Mouse (Mus musculus) embryo, embryonic 10.5 days (tissue): Measurements from ENCODE around the gene Fads6.

ENCODE experiments used
- DNase-seq: peaks from one replicate; pipeline ENCODE4 v3.0.0-alpha.2; 2015; ENCODE audit warnings: low spot score

The Fads6 gene

DNA sequence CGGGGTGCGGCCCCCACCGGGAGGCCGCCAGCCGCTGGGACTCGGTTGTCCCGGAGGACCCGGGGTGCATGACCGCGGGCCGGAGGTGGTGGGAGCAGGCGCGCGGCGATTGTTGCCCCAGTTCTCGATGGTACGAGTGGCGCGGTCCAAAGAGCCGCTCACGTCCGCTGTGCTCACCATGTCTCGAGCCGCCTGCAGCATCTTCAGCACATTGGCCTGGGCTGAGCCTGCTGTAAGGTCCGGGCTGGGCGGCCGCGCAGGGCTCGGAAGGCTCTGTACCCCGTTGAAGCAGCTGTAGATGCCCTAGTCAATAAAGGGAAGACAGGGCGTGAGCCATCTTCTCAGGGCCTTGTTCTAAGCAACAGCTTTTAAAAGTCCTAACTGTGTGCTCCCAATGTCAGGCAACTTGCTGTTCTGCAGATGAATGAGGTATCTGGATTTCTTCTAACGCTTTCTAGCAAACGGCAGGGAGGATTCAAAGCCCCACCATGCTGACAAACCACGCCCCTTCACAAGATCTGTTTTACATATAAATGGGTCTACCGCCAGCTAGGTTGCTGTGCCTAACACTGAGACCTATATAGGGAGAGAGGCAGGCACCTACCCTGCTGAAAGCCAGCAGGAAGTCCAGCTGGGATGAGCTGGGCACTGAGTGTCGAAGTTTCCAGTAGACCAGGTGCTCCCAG, 46.9 kb downstream of the Fads6 start:
- no peak for DNase-seq

DNA sequence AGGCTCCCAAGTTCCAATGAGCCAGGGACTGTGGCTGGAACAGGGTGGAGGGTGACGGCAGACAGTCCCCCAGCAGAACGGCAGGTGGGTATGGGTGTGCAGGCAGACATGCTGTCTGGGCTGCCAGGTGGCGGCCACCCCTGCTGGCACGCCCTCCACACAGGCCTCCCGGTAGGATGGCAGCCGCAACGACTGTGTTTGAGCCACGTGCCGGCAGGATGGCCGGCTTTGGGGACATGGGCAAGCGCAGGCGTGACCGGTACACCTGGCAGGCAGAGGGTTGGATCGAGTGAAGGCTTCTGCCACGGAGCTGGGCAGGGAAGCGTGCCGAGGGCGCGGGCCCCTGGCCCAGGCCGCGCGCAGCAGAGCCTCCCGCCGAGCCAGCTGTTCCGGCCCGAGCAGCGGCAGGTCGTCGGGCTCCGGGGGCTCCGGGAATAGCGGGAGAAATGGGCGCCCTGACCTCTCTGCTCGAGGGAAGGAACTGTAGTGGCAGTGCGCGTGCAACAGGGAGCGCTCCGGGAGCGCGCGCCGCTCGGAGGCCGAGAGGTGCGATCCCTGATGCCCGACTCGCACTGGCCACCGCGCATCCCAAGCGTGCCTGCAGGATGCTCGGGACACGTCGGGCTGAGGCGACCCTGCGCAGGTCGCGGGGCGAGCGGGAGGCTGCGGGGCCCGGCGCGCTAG, 47.6 kb downstream of the Fads6 start:
- peak; percentile 65 for DNase-seq

DNA sequence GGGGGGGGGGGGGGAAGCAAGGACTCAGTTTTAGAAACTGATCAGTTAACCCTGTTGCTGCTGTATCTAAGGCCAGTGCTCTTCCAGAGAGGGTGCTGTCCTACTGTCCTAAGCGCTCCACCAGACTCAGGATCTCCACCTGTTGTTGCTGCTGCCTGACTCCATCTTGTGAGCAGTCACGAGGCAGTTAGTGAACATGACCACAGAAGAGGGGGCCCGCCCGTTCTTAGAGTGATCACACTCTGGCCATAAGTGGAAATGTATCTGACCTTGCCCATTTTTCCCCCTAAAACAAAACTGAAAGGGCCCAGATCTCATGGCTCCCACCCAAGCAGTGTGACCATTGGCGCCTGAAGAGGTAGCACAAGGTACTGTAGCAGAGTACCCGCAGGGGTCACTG, 49.5 kb downstream of the Fads6 start:
- no peak for DNase-seq

DNA sequence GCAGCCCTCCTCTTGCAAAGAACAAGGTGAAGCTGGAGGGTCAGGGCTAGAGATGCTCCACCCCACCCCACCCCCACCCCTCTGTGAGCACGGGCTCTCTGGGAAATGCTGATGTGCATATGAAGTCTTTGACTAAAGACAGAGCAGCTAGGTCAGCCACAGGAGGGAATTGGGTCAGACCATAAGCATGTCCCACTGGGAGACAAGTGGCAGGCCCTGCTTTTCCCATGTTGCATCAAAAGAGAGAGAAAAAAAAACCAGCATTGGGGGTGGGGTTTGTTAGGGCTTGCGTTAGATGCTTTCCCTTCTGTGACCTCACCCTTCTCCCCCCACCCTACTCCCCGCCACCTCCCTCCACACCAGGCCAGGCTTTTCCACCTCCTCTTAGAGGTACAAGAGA, 50.2 kb downstream of the Fads6 start:
- no peak for DNase-seq

DNA sequence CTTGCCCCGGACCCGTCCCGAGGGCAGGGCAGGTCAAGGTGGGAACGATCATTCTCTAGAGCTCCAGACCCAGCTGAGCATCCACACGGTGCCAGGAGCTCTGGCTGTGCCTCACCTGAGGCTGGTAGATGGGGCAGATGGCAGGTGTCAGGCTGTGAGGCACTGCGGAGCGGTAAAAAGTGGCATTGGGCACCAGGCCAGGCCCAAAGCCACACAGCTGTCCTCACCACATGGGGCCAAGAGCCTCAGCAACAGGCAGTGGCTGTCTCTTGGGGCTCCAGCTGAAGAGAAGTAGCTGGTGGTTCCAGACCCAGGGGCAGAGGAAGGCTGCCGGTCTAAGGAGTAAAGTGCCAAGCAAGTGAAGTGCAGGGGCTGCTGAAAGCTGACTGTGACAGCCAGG, 51.1 kb downstream of the Fads6 start:
- DNase-seq = no peak

DNA sequence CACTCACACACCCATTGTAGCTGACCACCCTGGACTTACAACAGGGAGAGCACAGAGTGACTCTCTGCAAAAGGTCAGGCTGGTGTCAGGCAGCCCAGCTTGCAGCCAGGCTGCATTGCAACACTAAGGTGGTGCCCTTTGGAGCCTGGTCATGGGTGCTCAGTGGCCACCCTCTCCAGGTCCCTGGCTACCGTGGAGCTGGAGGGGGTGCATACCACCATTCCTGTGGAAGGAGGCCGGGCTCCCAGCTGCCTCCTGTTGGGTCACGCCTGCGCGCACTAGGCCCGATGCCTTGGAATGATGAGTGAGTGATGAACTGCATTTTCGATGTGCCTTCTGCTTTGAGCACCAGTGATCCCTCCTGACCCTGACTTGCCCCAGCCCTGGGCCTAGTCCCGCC, 52.6 kb downstream of the Fads6 start:
- DNase-seq = no peak

DNA sequence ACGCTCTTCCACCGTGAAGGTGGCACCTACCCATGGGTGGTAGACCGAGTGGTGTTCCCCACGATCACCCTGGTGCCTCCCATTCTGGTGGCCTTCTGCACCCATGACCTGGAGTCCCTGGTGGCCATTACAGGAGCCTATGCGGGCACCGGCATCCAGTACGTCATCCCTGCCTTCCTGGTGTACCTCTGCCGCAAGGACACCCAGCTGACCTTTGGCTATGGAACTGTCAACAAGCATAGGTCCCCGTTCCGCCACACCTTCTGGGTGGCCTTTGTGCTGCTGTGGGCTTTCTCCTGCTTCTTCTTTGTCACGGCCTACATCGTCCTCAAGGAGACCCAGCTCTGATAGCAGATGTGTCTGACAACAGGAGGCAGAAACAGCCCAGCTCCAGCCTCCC, 53.7 kb downstream of the Fads6 start:
- no peak for DNase-seq

DNA sequence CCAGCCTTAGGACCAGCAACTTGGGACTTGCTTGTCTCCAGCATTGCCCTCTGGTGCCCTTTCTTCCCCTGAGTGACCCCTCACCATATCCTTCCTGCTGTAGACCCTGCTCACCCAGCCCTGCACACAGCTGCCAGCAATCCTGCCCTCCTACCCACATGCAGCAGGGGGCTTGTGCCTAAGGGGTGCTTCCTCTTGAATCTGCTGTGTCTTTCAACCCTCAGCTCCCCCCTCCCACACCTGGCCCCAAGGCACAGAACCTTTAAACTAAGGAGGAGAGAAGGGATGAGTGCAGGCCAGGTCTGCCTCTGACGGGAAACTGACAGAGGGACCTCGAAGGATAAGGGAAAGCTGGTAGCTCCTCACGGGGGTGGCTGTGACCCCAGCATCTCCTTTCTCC, 54.7 kb downstream of the Fads6 start:
- no peak for DNase-seq

DNA sequence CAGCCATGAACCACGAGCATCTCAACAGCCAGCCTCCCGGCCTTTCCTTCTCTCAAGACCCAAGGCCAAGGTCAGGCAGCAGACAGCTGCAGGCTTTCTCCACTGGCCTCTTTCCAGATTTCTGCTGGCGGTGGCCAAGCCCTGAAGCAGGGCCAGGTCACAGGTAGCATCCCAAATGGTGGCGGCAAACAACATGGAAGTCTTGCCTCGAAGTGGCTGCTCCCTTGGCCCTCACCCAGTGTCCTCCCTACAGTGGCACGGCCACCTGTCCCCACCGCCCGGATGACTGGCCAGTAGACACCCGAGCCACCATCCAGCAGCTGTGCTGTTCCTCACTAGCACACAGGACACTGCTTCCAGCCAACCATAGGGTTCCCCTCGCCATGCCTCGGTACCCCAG, 56.1 kb downstream of the Fads6 start:
- DNase-seq = no peak

DNA sequence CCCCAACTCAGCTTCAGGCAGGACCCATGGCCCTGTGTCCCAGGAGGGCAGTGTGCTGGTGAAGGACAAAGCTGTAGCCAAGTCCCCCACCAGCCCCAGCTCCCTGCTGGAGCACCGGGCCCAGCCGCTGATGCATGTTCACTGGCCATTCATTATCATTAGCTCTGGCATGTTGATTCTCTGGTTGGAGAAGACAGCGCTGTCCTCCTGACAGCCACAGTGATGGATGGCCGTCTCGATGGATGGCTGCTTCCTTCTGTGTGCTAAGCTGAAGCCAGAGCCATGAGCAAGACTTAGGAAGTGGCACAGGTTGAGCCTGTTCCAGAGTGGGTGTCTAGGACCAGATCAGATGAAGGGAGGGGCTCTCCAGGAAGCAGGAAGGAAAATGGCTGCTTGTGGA, 60.9 kb downstream of the Fads6 start:
- DNase-seq = peak; percentile 71

DNA sequence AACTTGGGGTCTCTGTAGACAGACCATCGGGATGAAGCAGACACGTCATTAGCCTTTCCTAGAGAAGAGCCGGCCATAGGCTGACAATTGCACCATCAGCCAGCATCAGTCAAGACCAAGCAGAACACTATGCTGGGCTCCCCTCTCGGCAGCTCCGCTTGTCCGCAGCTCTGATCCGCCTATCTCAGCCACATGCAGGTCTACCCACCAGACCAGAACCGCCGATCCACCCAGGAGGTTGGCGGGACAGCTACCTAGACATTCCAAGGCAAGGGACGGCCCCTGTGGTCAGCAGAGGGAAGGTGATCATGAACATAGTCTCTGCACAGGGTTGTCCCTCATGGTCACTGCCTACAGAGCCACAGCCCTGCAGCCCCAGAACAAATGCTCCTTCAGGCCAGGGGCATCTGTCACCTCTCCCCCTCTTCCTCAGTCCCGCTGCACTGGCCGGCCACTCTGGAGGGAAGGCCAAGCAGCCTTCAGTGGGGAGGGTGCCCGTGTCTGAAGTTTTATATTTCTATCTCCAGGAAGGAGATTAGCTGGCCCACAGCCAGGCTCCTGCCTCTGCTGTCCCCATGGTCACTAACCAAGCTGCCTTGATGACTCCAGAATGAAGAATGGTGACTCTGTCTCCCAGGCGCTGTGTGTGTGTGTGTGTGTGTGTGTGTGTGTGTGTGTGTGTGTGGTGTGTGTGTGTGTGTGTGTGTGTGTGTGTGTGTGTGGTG, 63.0 kb downstream of the Fads6 start:
- DNase-seq = no peak

DNA sequence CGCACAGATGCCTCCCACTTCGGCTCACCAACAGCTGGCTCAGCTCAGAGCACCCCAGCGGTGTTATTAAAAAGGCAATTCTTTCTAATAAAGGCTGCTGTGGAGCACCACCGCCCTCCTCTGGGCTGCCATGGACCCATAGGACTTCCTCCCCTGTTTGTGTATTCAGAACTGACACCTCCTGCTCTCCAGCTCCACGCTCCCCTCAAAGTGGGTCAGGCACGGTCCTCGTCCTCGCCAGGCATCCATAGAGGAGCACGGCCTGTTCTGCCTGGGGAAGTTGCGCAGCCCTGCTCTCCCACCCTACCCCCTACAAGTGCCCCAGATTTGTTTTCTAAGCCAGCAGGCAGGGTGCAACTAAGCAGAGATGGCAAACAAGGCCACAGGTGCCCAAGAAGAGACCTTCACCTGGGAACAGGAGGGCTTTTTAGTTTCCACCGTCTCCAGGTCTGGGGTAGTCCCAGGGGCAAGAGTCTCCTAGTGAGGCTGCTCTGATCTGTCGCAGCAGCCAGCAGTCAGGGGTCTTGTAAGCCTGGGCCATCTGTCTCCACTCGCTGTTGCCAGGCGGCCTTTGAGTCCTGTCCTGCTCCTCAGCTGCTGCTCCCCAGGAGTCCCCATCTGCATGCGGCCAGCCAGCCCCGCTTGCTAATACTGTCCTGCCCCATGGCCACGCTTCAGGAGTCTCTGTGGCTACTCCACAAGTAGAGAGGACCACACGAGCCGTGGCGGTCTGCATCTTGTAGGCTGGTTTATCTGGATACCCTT, 63.8 kb downstream of the Fads6 start:
- no peak for DNase-seq

DNA sequence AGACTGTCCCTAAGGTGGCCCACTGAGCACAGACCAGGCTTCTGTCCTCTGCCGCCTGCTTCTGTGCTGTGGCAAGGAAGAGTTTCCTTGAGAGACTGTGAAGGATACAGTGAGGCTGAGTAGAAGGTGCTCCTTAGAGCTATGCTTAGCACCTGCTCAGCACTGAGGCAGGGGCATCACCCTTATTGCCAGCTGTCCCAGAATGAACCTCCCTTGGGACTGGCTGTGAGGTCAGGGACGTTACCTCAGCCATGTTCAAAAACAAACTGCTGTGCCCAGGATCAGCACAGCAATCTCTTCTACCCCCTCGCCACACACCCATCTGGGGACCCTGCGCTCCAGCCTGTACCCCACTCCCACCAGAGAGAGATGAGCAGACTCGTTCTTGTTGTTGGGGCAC, 64.6 kb downstream of the Fads6 start:
- DNase-seq = no peak

DNA sequence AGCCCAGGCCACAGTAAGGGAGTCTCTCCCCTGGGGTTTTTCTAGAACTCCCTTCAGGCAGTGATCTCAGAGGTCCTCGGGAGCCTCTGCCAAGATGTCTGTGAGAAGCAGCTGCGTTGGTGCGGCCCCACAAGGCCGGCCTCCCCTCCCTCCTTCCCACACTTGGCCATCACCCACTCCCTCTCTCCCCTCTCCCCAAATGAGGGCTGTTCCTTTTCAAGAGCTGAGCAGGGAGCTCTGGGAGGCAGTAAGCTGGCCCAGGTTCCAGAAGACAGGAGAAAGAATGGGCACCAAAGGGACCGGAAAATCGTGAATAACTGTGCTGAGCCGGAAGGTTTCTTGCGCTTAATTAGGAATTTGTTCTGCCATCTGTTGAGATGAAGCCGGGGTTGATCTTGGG, 65.5 kb downstream of the Fads6 start:
- no peak for DNase-seq

DNA sequence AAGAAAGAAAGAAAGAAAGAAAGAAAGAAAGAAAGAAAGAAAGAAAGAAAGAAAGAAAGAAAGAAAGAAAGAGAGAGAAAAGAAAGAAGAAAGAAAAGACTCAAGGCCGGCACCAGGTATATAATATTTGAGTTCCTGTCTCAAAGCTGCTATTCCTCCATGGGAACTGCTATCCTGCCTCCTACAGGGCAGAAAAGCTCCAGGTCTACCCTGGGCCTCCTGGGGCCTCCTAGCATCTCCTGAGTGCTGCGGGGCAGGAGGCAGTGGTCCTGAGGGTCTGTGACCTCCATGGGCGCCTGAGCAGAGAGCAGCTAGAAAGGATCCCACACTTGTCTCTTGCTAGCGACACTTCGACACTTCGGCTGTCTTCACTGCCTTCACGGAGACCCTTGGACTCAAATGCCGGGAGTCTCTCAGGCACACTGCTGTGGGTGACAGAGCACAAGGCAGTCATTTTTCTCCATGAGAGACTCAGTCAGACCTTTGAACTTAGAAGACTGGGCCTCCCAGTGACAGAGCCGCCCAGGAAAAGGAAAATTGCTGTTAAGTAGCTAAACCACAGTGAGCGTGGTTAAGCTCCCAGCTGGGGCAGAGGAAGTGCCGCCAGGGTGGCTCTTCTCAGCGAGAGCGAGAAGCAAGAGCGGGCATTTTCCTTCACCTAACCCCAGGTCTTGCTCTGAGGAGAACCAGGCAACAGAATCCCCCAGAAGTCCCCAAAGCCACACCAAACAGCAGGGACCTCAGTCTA, 66.1 kb downstream of the Fads6 start:
- no peak for DNase-seq
